Mouse (Mus musculus) layer of hippocampus, adult 2 months (tissue): Measurements from ENCODE around the gene B3galt4. TPM values are rescaled to one million over a fixed set of nuclear protein-coding genes. Genes with fewer than 3 reads are reported as not detected.

Experiments used
- DNase-seq, 2 experiments: peaks; one replicate each; pipeline ENCODE4 v3.0.0; 2022; ENCODE audit warnings: low spot score in 2 of 2
- H3K27ac ChIP-seq: fragments of 200-600 bp; 2 replicates; pipeline ENCODE4 v1.8.1; 2022
- H3K4me3 ChIP-seq: fragments of 200-600 bp; 2 replicates; pipeline ENCODE4 v1.8.1; 2022; ENCODE audit warnings: mild to moderate bottlenecking
- CTCF ChIP-seq: fragments of 200-600 bp; conservative IDR thresholded peaks from 2 replicates; pipeline ENCODE4 v1.8.1; 2022; ENCODE audit warnings: antibody characterized with exemption, mild to moderate bottlenecking, moderate library complexity
- total RNA-seq, 2 experiments: library from RNA; stranded (reverse); gene quantifications; 2 replicates each; pipeline ENCODE4 v1.2.3; 2021

The B3galt4 gene
- total RNA-seq, 2 experiments from 2014 or later, result 6.3 TPM

DNA sequence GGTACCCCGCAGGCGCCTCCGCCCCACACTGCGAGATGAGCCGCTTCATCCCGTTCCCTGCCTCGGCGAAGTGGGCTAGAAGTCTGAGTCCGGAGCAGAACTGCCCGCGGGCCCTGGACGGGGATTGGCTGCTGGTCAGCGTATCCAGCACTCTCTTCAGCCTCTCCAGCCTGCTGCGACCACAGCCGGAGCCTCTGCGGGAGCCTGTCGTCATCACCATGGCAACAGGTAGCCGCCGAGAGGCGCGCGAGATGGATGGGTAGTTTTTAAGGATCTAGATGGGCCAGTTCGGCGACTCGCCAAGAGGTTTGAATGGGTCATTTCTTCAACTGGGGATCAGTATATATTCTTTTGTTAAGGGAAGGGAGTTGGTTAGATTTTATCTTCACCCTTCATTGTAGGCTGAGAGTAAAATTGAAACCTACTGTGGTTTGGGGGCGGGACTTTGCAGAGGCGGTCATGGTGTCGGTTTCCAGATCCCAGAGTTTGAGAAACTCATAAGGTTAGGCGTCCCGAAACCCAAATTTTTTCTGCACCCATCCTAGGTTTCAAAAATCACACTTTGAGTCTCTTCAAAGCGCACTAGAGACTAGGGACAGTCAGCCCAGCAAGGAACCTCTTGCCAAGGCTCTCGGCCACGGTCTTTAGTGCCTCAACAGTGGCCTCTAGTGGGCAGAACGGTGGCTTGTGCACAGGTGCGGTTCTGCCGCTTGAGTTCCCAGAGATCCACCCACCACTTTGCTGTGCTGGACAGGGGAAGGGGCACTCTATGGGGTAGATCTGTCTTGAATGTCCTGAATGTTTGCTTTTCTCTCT is 30.8 kb downstream of the B3galt4 start:
- peak; percentile 89 for TF ChIP-seq CTCF
- H3K4me3 ChIP-seq, result peak overlapping the region; percentile 78
- DNase-seq, result peak; percentile 75
- H3K27ac ChIP-seq, result peak overlapping the region; percentile 83

DNA sequence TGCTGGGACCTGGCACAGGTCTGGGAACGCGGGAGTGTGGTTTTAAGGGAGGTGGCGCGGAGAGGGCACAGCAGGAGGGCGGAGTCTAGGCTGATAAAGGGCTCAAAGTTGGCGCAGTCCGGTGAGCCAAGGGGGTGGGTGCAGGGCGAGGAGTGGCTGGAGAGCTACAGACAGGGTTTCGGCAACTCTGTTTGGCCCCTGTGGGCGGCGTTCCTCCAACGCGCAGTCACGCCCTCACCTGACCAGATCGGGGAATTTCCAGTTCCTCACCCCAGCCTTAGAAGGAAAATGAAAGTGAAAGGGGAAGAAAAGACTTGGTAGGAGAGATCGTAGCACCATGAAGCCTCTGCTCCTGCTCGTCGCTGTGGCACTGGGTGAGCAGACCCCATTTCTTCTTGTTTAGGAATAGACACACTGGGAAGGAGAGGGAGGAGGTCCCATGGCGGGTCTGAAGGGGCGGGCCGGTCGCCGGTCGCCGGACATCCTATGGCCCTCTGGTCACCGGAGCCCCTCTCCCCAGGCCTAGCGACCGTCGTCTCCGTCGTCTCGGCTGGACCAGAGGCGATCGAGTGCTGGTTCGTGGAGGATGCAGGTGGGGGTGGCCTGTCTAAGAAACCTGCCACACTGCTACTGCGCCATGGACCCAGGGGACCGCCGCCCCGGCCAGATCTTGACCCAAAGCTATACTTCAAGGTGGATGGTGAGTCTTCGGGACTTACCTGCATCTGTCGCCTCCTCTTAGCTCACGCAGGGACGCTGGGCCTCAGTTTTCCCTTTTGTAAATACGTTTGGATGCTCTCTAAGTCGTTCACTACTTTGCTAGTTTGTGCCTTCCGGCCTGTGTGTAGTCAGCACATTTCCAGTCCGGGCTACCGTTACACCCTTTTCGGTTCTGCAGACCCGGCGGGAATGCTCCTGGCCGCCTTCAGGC is 31.7 kb downstream of the B3galt4 start:
- peak; percentile 50 for TF ChIP-seq CTCF
- Histone ChIP-seq H3K4me3 (peak overlapping the region; percentile 78), H3K27ac (peak overlapping the region; percentile 83)
- peak in 1 of 2 experiments; percentile 55 for DNase-seq

DNA sequence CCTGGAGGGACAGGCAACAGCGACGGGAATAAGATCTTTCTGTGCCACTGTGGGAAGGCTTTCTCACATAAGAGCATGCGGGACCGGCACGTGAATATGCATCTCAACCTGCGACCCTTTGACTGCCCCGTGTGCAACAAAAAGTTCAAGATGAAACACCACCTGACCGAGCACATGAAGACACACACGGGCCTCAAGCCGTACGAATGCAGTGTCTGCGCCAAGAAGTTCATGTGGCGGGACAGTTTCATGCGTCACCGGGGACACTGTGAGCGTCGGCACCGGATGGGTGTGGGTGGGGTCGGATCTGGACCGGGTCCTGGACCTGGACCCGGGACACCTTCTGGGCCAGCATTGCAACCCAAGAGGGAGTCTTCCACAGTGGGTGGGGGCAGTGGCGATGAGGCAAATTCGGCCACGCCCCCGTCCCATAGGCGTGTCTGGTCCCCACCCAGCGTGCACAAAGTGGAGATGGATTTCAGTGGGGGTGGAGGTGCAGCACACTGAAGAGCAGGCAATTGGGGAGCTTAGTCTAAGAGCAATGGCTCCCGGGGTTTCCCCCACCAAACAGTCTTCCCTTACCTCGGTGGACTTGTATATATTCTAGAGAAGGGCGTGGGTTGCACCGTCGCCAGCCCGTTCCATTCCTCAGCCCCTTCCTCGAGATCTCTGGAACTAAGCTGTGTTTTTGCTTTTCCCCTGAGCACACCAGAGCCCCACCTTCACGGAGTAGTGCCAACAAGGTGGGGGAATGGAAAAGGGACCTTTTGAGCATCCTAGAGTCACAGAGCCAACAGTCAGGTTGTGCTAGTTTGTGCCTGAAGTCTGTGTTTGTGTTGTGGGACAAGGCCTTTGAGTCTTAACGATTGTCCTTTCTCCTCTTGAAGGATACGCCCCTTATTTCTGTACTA is 32.7 kb downstream of the B3galt4 start:
- Histone ChIP-seq H3K27ac (peak overlapping the region; percentile 83), H3K4me3 (peak overlapping the region; percentile 78; the same call in 1 of the 2 replicates)

GRCm38 (mm10) chr17:33917656-33918292 is 33.5 kb downstream of the B3galt4 start:
- Histone ChIP-seq H3K27ac (no peak overlapping the region), H3K4me3 (no peak overlapping the region)
- no peak for TF ChIP-seq CTCF
- DNase-seq, result no peak

More for the DNA sequence above, 32.7 kb downstream of the B3galt4 start:
- no peak for DNase-seq
- TF ChIP-seq CTCF, result no peak

- no peak for DNase-seq
- TF ChIP-seq CTCF, result no peak
- Histone ChIP-seq H3K27ac (no peak overlapping the region), H3K4me3 (peak overlapping the region; percentile 59)
Measured at GRCm38 (mm10) chr17:33916847-33917655, 34.2 kb downstream of the B3galt4 start.

DNA sequence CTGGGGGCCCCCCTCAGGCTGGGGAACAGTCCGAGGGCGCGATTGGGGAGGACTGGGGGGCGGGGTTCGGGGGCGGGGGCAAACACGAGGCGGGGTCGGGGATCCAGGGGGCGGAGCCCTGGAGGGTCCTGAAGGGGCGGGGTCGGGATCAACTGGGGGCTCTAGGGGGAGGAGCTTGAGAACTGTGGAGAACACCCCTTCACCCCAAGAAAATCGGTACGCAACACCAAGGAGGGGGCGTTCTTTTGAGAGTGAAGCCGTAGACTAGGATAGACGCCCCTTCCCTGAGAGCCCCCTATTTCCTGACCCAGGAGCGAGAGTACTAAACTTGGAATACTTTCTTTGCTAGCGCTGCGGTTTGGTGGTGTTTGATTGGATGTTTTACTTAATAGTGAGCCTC is 35.0 kb downstream of the B3galt4 start:
- no peak for DNase-seq
- TF ChIP-seq CTCF, result no peak
- H3K27ac ChIP-seq, result peak overlapping the region; percentile 63
- H3K4me3 ChIP-seq, result peak overlapping the region; percentile 59

- Histone ChIP-seq H3K27ac (peak within 1 kb of the TSS; percentile 63), H3K4me3 (peak within 1 kb of the TSS; percentile 59)
- peak; percentile 94 to 97 for DNase-seq
- TF ChIP-seq CTCF, result no peak
Measured at GRCm38 (mm10) chr17:33915671-33916250, 35.5 kb downstream of the B3galt4 start, which contains the start of the genes Tapbp and Zbtb22. Tapbp (plus strand) TSS chr17:33915899. Zbtb22 (plus strand) TSS chr17:33915904.

DNA sequence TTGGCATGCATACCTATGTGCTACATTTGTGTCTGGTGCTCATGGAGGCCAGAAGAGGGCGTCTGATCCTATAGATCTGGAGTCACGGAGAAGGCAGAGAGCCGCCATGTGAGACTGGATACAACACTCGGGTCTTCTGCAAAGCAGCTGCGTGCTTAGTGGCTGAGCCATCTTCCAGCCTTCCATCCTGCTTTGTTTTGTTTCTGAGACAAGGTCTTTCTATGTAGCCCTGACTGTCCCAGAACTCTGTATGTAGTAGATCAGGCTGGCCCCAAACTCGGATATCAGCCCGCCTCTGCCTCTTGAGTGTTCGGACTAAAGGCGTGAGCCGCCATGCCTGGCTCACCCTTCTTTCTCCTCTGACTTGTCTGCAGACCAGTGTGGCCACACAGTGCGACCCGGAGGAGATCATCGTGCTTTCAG is 36.3 kb downstream of the B3galt4 start:
- peak overlapping the region; percentile 63; the same call in 1 of the 2 replicates for H3K27ac ChIP-seq
- peak; percentile 44 for TF ChIP-seq CTCF
- H3K4me3 ChIP-seq, result no peak overlapping the region; the same call in 1 of the 2 replicates
- no peak for DNase-seq

GRCm38 (mm10) chr17:33913905-33914304 is 37.4 kb downstream of the B3galt4 start:
- Histone ChIP-seq H3K27ac (no peak overlapping the region), H3K4me3 (no peak overlapping the region)
- TF ChIP-seq CTCF, result no peak
- DNase-seq, result no peak

- no peak overlapping the region for H3K4me3 ChIP-seq
- H3K27ac ChIP-seq, result no peak overlapping the region
- no peak for DNase-seq
- TF ChIP-seq CTCF, result no peak
Measured at GRCm38 (mm10) chr17:33913264-33913663, 38.0 kb downstream of the B3galt4 start.
